Mouse (Mus musculus) neutrophil, adult 83 days (primary cell): ENCODE data around the gene Prr27. TPM values are rescaled to one million over a fixed set of nuclear protein-coding genes. Genes with fewer than 3 reads are reported as not detected.

Experiments
- total RNA-seq, 2 experiments: library from RNA; stranded (reverse); gene quantifications; one replicate each; pipeline ENCODE4 v1.2.4; 2023

Prr27 gene
- not detected for total RNA-seq

GRCm38 (mm10) chr5:87825386-87825785 lies at the start of gene Prr27:
TSS of gene Prr27 (plus strand) at chr5:87825686.

GRCm38 (mm10) chr5:87807782-87808181 lies 17.7 kb upstream of the Prr27 start, which contains the start of gene Csn1s2b:
TSS of gene Csn1s2b (plus strand) at chr5:87808082.

GRCm38 (mm10) chr5:87884729-87885128 lies 59.2 kb downstream of the Prr27 start, which contains the start of gene Odam:
TSS of gene Odam (plus strand) at chr5:87885029.

Other genes starting within 250 kb of the Prr27 start
- gene Sult1e1, start 234.1 kb upstream of the Prr27 start, total RNA-seq, result not detected
- not detected for gene Csn1s1, start 159.5 kb upstream of the Prr27 start, total RNA-seq
- gene Csn2, start 126.1 kb upstream of the Prr27 start, total RNA-seq, result not detected
- not detected for gene Csn1s2a, start 51.1 kb upstream of the Prr27 start, total RNA-seq
- gene Csn1s2b, start 17.6 kb upstream of the Prr27 start, total RNA-seq, result not detected
- not detected for gene Odam, start 59.3 kb downstream of the Prr27 start, total RNA-seq
- gene Csn3, start 99.9 kb downstream of the Prr27 start, total RNA-seq, result not detected
- gene 2310003L06Rik, start 143.8 kb downstream of the Prr27 start, total RNA-seq, result not detected
- gene Gm28434, start 143.8 kb downstream of the Prr27 start, total RNA-seq, result not detected
- gene Cabs1, start 153.8 kb downstream of the Prr27 start, total RNA-seq, result not detected
- not detected for gene Smr3a, start 176.9 kb downstream of the Prr27 start, total RNA-seq